Mouse (Mus musculus) hindbrain, postnatal 0 days (tissue): ENCODE data around the gene Rabac1. TPM values are rescaled to one million over a fixed set of nuclear protein-coding genes. Genes with fewer than 3 reads are reported as not detected.

Experiments
- ATAC-seq: fragments of 200-750 bp; cut with Nextera tagmentation; 2 replicates; pipeline ENCODE4 v1.8.0; 2017; ENCODE audit warnings: mild to moderate bottlenecking, moderate TSS enrichment, moderate library complexity
- DNase-seq: peaks from one replicate; pipeline ENCODE4 v3.0.0-alpha.2; 2015; ENCODE audit warnings: low spot score
- H3K27ac ChIP-seq: fragments of 300-500 bp; sonication (generic); 2 replicates; pipeline ENCODE4 v1.5.1; 2014; ENCODE audit warnings: mild to moderate bottlenecking
- H3K27me3 ChIP-seq: fragments of 300-500 bp; sonication (generic); 2 replicates; pipeline ENCODE4 v1.6.1; 2014; ENCODE audit warnings: low read length, mixed read lengths; ENCODE audit not compliant: insufficient read depth
- H3K36me3 ChIP-seq: fragments of 300-500 bp; sonication (generic); 2 replicates; pipeline ENCODE4 v1.6.1; 2014; ENCODE audit warnings: low read length, mixed read lengths; ENCODE audit not compliant: insufficient read depth
- H3K4me1 ChIP-seq: fragments of 300-500 bp; sonication (generic); 2 replicates; pipeline ENCODE4 v1.6.1; 2014; ENCODE audit warnings: antibody characterized with exemption, low read length, mixed read lengths; ENCODE audit not compliant: insufficient read depth
- H3K4me2 ChIP-seq: fragments of 300-500 bp; sonication (generic); 2 replicates; pipeline ENCODE4 v1.6.1; 2014; ENCODE audit warnings: low read depth, mild to moderate bottlenecking, low read length, moderate library complexity, mixed read lengths
- H3K4me3 ChIP-seq: fragments of 300-500 bp; sonication (generic); 2 replicates; pipeline ENCODE4 v1.5.1; 2014; ENCODE audit warnings: low read length
- H3K9ac ChIP-seq: fragments of 300-500 bp; sonication (generic); replicated peaks from 2 replicates; pipeline ENCODE4 v1.6.1; 2014; ENCODE audit warnings: mild to moderate bottlenecking, low read length, moderate library complexity, mixed read lengths
- H3K9me3 ChIP-seq: fragments of 300-500 bp; sonication (generic); 2 replicates; pipeline ENCODE4 v1.6.1; 2016; ENCODE audit warnings: low read length, mixed read lengths
- CTCF ChIP-seq: IDR thresholded peaks from 2 replicates; pipeline ENCODE4 v1.5.1; 2016; ENCODE audit warnings: antibody characterized with exemption, control low read depth, low read depth
- whole genome bisulfite sequencing: fragments of 180-500 bp; shearing (Covaris S2); extraction: QIAGEN DNeasy Blood & Tissue Kit; methylation state at CpG from one replicate; pipeline ENCODE4 v1.1.7; 2014; 5-methylcytosine and 5-hydroxymethylcytosine counted together
- polyA plus RNA-seq: library from polyadenylated mRNA; unstranded; fragments of >200 nt; fragmentation: Nextera tagmentation; extraction: Ambion mirVana; gene quantifications from 2 replicates; pipeline ENCODE4 v1.2.1, GENCODE M21; 2015
- total RNA-seq: library from RNA; depleted of rRNA; stranded (reverse); fragments of >200 nt; gene quantifications from 2 replicates; pipeline ENCODE4 v1.2.3, GENCODE M21; 2014

Gene Rabac1
- total and polyA plus RNA-seq, 2 experiments from 2014 or later, result 530 to 705 TPM

DNA sequence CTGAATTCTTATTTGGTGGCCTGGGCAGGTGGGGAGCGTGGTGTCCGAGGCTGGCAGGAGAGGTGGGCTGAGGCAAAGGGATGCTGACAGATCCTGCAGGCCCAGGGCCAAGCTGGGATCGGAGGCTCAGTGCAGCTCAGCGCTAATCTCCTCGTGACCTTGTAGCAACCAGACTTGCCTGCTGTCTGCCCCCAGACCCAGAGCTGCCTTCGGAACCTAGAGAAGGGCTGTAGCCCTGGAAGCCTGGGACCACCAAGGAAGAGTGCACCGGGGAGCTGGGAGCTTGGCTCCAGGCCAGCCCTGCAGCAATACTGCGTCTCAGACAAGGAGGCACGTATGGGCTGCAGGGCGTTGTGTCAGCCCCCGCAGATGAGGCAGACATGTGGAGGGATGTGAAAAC lies 30.7 kb upstream of the Rabac1 start:
- WGBS, result 17% methylated on average over 11 of the region's 11 CpGs
- peak overlapping the region; percentile 98 for H3K27ac ChIP-seq
- peak overlapping the region; percentile 71 for H3K4me2 ChIP-seq
- peaks cover 9% of the 10 kb centered on the region; the same call in 1 of the 2 replicates for H3K36me3 ChIP-seq
- no peak for TF ChIP-seq CTCF
- H3K4me1 ChIP-seq, result peaks cover 25% of the 10 kb centered on the region
- peak overlapping the region; percentile 78 for H3K4me3 ChIP-seq
- H3K9me3 ChIP-seq, result no peaks in the 10 kb centered on the region
- DNase-seq, result peak; percentile 33
- no peak for ATAC-seq
- H3K9ac ChIP-seq, result peak overlapping the region; percentile 86
- H3K27me3 ChIP-seq, result no peaks in the 10 kb centered on the region

- ATAC-seq (no peak), DNase-seq (no peak)
- no peak overlapping the region for H3K4me2 ChIP-seq
- no peak overlapping the region for H3K4me3 ChIP-seq
- H3K27ac ChIP-seq, result no peak overlapping the region
- no peaks in the 10 kb centered on the region for H3K9me3 ChIP-seq
- H3K36me3 ChIP-seq, result peaks cover 21% of the 10 kb centered on the region; the same call in 1 of the 2 replicates
- no peak overlapping the region for H3K9ac ChIP-seq
- no peaks in the 10 kb centered on the region for H3K27me3 ChIP-seq
- H3K4me1 ChIP-seq, result peaks cover 11% of the 10 kb centered on the region; the same call in 1 of the 2 replicates
- whole genome bisulfite sequencing, result 75% methylated on average over 12 of the region's 12 CpGs
- TF ChIP-seq CTCF, result no peak
Observed at GRCm38 (mm10) chr7:25000711-25001110, 28.2 kb upstream of the Rabac1 start.

- Histone ChIP-seq H3K27ac (no peak overlapping the region), H3K27me3 (no peaks in the 10 kb centered on the region), H3K4me1 (peaks cover 11% of the 10 kb centered on the region; the same call in 1 of the 2 replicates), H3K36me3 (peaks cover 21% of the 10 kb centered on the region; the same call in 1 of the 2 replicates), H3K4me3 (no peak overlapping the region), H3K9me3 (no peaks in the 10 kb centered on the region), H3K9ac (no peak overlapping the region), H3K4me2 (no peak overlapping the region)
- WGBS, result 75% methylated on average over 7 of the region's 7 CpGs
- TF ChIP-seq CTCF, result no peak
- DNase-seq (no peak), ATAC-seq (no peak)
Observed at GRCm38 (mm10) chr7:25000211-25000610, 27.7 kb upstream of the Rabac1 start.

- ATAC-seq (no peak), DNase-seq (no peak)
- Histone ChIP-seq H3K4me1 (no peaks in the 10 kb centered on the region), H3K9ac (no peak overlapping the region), H3K27ac (no peak overlapping the region), H3K9me3 (no peaks in the 10 kb centered on the region), H3K27me3 (no peaks in the 10 kb centered on the region), H3K36me3 (peaks cover 72% of the 10 kb centered on the region), H3K4me3 (no peak overlapping the region), H3K4me2 (no peak overlapping the region)
- WGBS, result 78% methylated on average over 6 of the region's 6 CpGs
- no peak for TF ChIP-seq CTCF
Observed at GRCm38 (mm10) chr7:24993081-24993480, 20.5 kb upstream of the Rabac1 start.

GRCm38 (mm10) chr7:24990478-24990877 lies 17.9 kb upstream of the Rabac1 start:
- Histone ChIP-seq H3K36me3 (peaks cover 75% of the 10 kb centered on the region), H3K4me2 (no peak overlapping the region), H3K9ac (no peak overlapping the region), H3K4me1 (no peaks in the 10 kb centered on the region), H3K4me3 (no peak overlapping the region), H3K27ac (no peak overlapping the region), H3K27me3 (no peaks in the 10 kb centered on the region), H3K9me3 (no peaks in the 10 kb centered on the region)
- DNase-seq, result no peak
- no peak for ATAC-seq
- TF ChIP-seq CTCF, result no peak
- WGBS, result 81% methylated on average over 8 of the region's 8 CpGs

- H3K36me3 ChIP-seq, result peaks cover 74% of the 10 kb centered on the region
- no peak overlapping the region for H3K9ac ChIP-seq
- no peaks in the 10 kb centered on the region for H3K9me3 ChIP-seq
- TF ChIP-seq CTCF, result no peak
- ATAC-seq (no peak), DNase-seq (no peak)
- H3K4me1 ChIP-seq, result no peaks in the 10 kb centered on the region
- no peak overlapping the region for H3K4me2 ChIP-seq
- no peak overlapping the region for H3K4me3 ChIP-seq
- 85% methylated on average over 14 of the region's 14 CpGs for WGBS
- no peaks in the 10 kb centered on the region for H3K27me3 ChIP-seq
- no peak overlapping the region for H3K27ac ChIP-seq
Observed at GRCm38 (mm10) chr7:24987941-24988340, 15.4 kb upstream of the Rabac1 start.

DNA sequence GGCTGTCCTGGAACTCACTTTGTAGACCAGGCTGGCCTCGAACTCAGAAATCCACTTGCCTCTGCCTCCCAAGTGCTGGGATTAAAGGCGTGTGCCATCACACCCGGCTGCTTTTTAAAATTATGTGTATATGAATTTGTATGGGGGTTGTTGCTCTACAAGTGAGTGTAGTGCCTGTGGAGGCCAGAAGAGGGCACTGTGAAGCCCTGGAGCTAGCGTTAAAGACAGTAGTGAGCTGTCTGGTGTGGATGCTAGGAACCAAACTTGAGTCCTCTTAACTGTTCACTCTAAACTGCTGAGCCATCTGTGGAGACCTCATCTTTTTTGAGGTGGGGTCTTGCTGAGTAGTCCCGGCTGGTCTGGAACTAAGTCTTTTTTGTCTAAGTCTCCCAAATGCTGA lies 13.2 kb upstream of the Rabac1 start:
- Histone ChIP-seq H3K27ac (no peak overlapping the region), H3K4me3 (no peak overlapping the region), H3K4me1 (no peaks in the 10 kb centered on the region), H3K9ac (no peak overlapping the region), H3K4me2 (no peak overlapping the region), H3K36me3 (peaks cover 68% of the 10 kb centered on the region), H3K27me3 (no peaks in the 10 kb centered on the region), H3K9me3 (no peaks in the 10 kb centered on the region)
- WGBS, result 69% methylated on average over 5 of the region's 5 CpGs
- DNase-seq, result peak; percentile 38
- peak; percentile 56 for TF ChIP-seq CTCF
- ATAC-seq, result no peak
